Mouse (Mus musculus): ENCODE results near the gene Pmch. TPM values are rescaled to one million over a fixed set of nuclear protein-coding genes. Genes with fewer than 3 reads are reported as not detected.

Pmch gene
- polyA plus RNA-seq, 1 experiment from 2014 or later: 0.50 TPM

DNA sequence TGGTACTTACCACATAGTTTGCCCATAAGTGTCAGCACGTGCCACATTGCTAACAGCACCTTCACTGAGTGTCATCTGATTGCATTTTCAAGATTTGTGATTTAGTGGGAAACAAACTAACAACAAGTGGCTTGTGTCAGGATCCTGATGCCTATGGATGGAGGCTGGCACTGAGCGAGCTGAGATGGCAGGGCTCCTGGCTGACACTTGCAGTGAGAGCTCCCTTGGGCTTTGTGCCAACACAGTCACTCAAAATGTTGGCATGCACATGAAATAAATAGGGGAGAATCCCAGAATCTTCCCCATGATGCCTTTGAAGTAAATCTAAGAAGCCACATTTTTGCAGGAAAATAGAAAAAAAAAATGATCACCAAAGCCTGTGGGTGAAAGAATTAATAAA, 22.4 kb downstream of the Pmch start:
- WGBS: 90% methylated on average over 2 of the region's 2 CpGs
- peaks cover 2% of the 10 kb centered on the region; the same call in 1 of the 2 replicates for H3K36me3 ChIP-seq (ENCODE audit: control insufficient read depth, insufficient read depth, low read length)
- no peak for ATAC-seq

DNA sequence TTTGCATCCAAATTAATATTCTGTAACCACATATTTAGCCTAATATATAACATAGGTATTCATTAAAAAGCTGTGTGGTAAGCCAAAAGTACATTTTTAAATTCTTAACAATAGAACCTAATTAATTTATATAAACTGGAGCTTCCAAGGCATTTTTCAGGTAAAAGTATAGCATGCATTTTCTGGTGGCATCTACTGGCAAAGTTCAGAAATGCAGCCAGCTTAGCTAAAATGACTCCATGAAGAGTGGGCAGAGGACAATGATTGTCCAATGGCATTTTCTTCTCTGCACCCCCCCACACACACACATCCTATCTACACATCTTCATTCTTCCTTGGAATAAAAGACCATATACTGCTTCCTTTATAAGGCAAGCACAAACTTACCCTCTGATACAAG, 28.8 kb downstream of the Pmch start:
- H3K9me3 ChIP-seq (ENCODE audit: control insufficient read depth, low read length): no peaks in the 10 kb centered on the region
- H3K27ac ChIP-seq (ENCODE audit: low read length): no peak overlapping the region
- no peak overlapping the region for H3K4me2 ChIP-seq (ENCODE audit: low read depth, low read length)
- no peak for ATAC-seq
- H3K9ac ChIP-seq (ENCODE audit: low read depth, low read length): no peak overlapping the region
- H3K4me1 ChIP-seq (ENCODE audit: control insufficient read depth, insufficient read depth, low read length): no peaks in the 10 kb centered on the region
- H3K36me3 ChIP-seq (ENCODE audit: control insufficient read depth, insufficient read depth, low read length): 0 out of 2 replicates have a peak, but pooled peaks cover 2% of the 10 kb centered on the region
- no peaks in the 10 kb centered on the region for H3K27me3 ChIP-seq (replicated peaks; ENCODE audit: control insufficient read depth, insufficient read depth, low read length)
- no peak overlapping the region for H3K4me3 ChIP-seq (ENCODE audit: low read length)

More for the DNA sequence above, 22.4 kb downstream of the Pmch start:
- Histone ChIP-seq H3K9ac (ENCODE audit: low read depth, low read length) (no peak overlapping the region), H3K9me3 (ENCODE audit: control insufficient read depth, low read length) (no peaks in the 10 kb centered on the region), H3K4me3 (ENCODE audit: low read length) (no peak overlapping the region), H3K27ac (ENCODE audit: low read length) (no peak overlapping the region), H3K4me2 (ENCODE audit: low read depth, low read length) (no peak overlapping the region), H3K27me3 (replicated peaks; ENCODE audit: control insufficient read depth, insufficient read depth, low read length) (no peaks in the 10 kb centered on the region), H3K4me1 (ENCODE audit: control insufficient read depth, insufficient read depth, low read length) (no peaks in the 10 kb centered on the region)

DNA sequence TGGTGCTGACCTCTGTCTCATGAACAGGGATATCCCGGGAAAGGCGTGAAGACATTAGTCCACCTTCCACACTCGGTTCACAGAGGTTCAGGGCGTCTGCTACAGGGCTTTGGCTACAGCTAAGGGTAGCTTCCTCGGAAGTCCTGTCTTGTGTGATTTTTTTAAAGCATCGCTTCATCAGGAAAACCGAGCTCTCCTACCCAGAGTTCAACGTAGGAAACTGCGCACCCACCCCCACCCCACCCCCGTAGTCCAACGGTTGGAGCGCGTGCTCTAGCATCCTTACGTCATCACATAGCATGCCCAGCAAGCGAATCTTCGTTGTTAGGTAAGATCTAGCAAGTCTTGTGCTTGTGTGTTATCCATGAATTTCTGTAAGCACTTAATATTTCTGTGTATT, 44.8 kb downstream of the Pmch start:
- WGBS: 96% methylated on average over 16 of the region's 16 CpGs
- Histone ChIP-seq H3K27me3 (replicated peaks; ENCODE audit: control insufficient read depth, insufficient read depth, low read length) (no peaks in the 10 kb centered on the region), H3K36me3 (ENCODE audit: control insufficient read depth, insufficient read depth, low read length) (no peaks in the 10 kb centered on the region), H3K9me3 (ENCODE audit: control insufficient read depth, low read length) (no peaks in the 10 kb centered on the region), H3K9ac (ENCODE audit: low read depth, low read length) (no peak overlapping the region), H3K4me3 (ENCODE audit: low read length) (no peak overlapping the region), H3K4me2 (ENCODE audit: low read depth, low read length) (no peak overlapping the region), H3K27ac (ENCODE audit: low read length) (no peak overlapping the region), H3K4me1 (ENCODE audit: control insufficient read depth, insufficient read depth, low read length) (no peaks in the 10 kb centered on the region)
- no peak for ATAC-seq

Other genes with a start within 250 kb of the Pmch start
- gene Igf1, start 232.8 kb upstream of the Pmch start, polyA plus RNA-seq (2015; fragmentation: Nextera tagmentation; extraction: Ambion mirVana): 36.2 and 36.3 TPM in 2 replicates
- 7.8 and 10.2 TPM in 2 replicates for gene Parpbp, start 55.9 kb downstream of the Pmch start, polyA plus RNA-seq (2015; fragmentation: Nextera tagmentation; extraction: Ambion mirVana)
- gene Nup37, start 55.9 kb downstream of the Pmch start, polyA plus RNA-seq (2015; fragmentation: Nextera tagmentation; extraction: Ambion mirVana): 59.1 and 66.3 TPM in 2 replicates
- 65.8 and 69.2 TPM in 2 replicates for gene Washc3, start 110.0 kb downstream of the Pmch start, polyA plus RNA-seq (2015; fragmentation: Nextera tagmentation; extraction: Ambion mirVana)